Mouse (Mus musculus): ENCODE results near the gene Slco3a1. TPM values are rescaled to one million over a fixed set of nuclear protein-coding genes. Genes with fewer than 3 reads are reported as not detected.

Slco3a1 gene
- polyA plus RNA-seq, 1 experiment from 2014 or later, result 21.8 TPM

- peaks cover 19% of the 10 kb centered on the region for H3K4me1 ChIP-seq (replicated peaks)
- no peak for ATAC-seq (ENCODE audit: low FRiP score, low read depth)
- 65% methylated on average over 6 of the region's 6 CpGs for WGBS
- H3K4me2 ChIP-seq, result no peak overlapping the region
- no peaks in the 10 kb centered on the region for H3K36me3 ChIP-seq
- no peak overlapping the region for H3K27ac ChIP-seq (replicated peaks)
- no peak overlapping the region for H3K9ac ChIP-seq
- H3K9me3 ChIP-seq, result no peaks in the 10 kb centered on the region
- H3K4me3 ChIP-seq, result no peak overlapping the region
- H3K27me3 ChIP-seq, result 0 out of 2 replicates have a peak, but pooled peaks cover 3% of the 10 kb centered on the region
These were observed 182.4 kb downstream of the Slco3a1 start for GRCm38 (mm10) chr7:74372141-74372582.

- H3K9ac ChIP-seq, result no peak overlapping the region
- no peak for ATAC-seq (ENCODE audit: low FRiP score, low read depth)
These were observed 182.9 kb downstream of the Slco3a1 start for GRCm38 (mm10) chr7:74371656-74372055.

GRCm38 (mm10) chr7:74371208-74371607, 183.4 kb downstream of the Slco3a1 start:
- no peak overlapping the region for H3K9ac ChIP-seq
- peaks cover 21% of the 10 kb centered on the region for H3K4me1 ChIP-seq (replicated peaks)
- 34% methylated on average over 2 of the region's 2 CpGs for WGBS
- 0 out of 2 replicates have a peak, but pooled peaks cover 3% of the 10 kb centered on the region for H3K27me3 ChIP-seq
- H3K4me3 ChIP-seq, result no peak overlapping the region
- H3K27ac ChIP-seq (replicated peaks), result no peak overlapping the region
- no peaks in the 10 kb centered on the region for H3K9me3 ChIP-seq
- no peaks in the 10 kb centered on the region for H3K36me3 ChIP-seq
- peak; percentile 52; the same call in 1 of the 2 replicates for ATAC-seq (ENCODE audit: low FRiP score, low read depth)
- no peak overlapping the region for H3K4me2 ChIP-seq

More at GRCm38 (mm10) chr7:74371656-74372055, 182.9 kb downstream of the Slco3a1 start:
- Histone ChIP-seq H3K9me3 (no peaks in the 10 kb centered on the region), H3K27me3 (0 out of 2 replicates have a peak, but pooled peaks cover 3% of the 10 kb centered on the region), H3K36me3 (no peaks in the 10 kb centered on the region), H3K4me3 (no peak overlapping the region), H3K4me2 (no peak overlapping the region), H3K4me1 (replicated peaks) (peaks cover 21% of the 10 kb centered on the region), H3K27ac (replicated peaks) (no peak overlapping the region)
- 45% methylated on average over 2 of the region's 2 CpGs for WGBS

GRCm38 (mm10) chr7:74369657-74370056, 184.9 kb downstream of the Slco3a1 start:
- Histone ChIP-seq H3K4me2 (no peak overlapping the region), H3K4me1 (replicated peaks) (peaks cover 26% of the 10 kb centered on the region), H3K27me3 (0 out of 2 replicates have a peak, but pooled peaks cover 3% of the 10 kb centered on the region), H3K4me3 (no peak overlapping the region), H3K9ac (no peak overlapping the region), H3K36me3 (no peaks in the 10 kb centered on the region), H3K9me3 (no peaks in the 10 kb centered on the region), H3K27ac (replicated peaks) (no peak overlapping the region)
- WGBS, result 71% methylated on average over 4 of the region's 4 CpGs
- no peak for ATAC-seq (ENCODE audit: low FRiP score, low read depth)

- 82% methylated on average over 11 of the region's 11 CpGs for WGBS
- Histone ChIP-seq H3K4me2 (no peak overlapping the region), H3K4me3 (no peak overlapping the region), H3K9ac (no peak overlapping the region), H3K27ac (replicated peaks) (no peak overlapping the region), H3K4me1 (replicated peaks) (peaks cover 26% of the 10 kb centered on the region), H3K27me3 (0 out of 2 replicates have a peak, but pooled peaks cover 3% of the 10 kb centered on the region), H3K9me3 (no peaks in the 10 kb centered on the region), H3K36me3 (no peaks in the 10 kb centered on the region)
- no peak for ATAC-seq (ENCODE audit: low FRiP score, low read depth)
These were observed 186.2 kb downstream of the Slco3a1 start for GRCm38 (mm10) chr7:74368256-74368980.

GRCm38 (mm10) chr7:74367350-74367749, 187.2 kb downstream of the Slco3a1 start:
- H3K9me3 ChIP-seq, result no peaks in the 10 kb centered on the region
- no peak overlapping the region for H3K9ac ChIP-seq
- H3K27ac ChIP-seq (replicated peaks), result no peak overlapping the region
- 28% methylated on average over 7 of the region's 7 CpGs for WGBS
- H3K4me1 ChIP-seq (replicated peaks), result peaks cover 26% of the 10 kb centered on the region
- no peak overlapping the region for H3K4me3 ChIP-seq
- H3K27me3 ChIP-seq, result no peaks in the 10 kb centered on the region
- H3K4me2 ChIP-seq, result no peak overlapping the region
- 0 out of 2 replicates have a peak, but pooled peaks have one; percentile 16 for ATAC-seq (ENCODE audit: low FRiP score, low read depth)
- H3K36me3 ChIP-seq, result no peaks in the 10 kb centered on the region

GRCm38 (mm10) chr7:74365623-74366022, 189.0 kb downstream of the Slco3a1 start:
- Histone ChIP-seq H3K4me3 (no peak overlapping the region), H3K9ac (no peak overlapping the region), H3K27ac (replicated peaks) (no peak overlapping the region), H3K36me3 (no peaks in the 10 kb centered on the region), H3K4me2 (no peak overlapping the region), H3K4me1 (replicated peaks) (peaks cover 17% of the 10 kb centered on the region), H3K9me3 (no peaks in the 10 kb centered on the region), H3K27me3 (no peaks in the 10 kb centered on the region)
- WGBS, result 13% methylated on average over 4 of the region's 4 CpGs
- no peak for ATAC-seq (ENCODE audit: low FRiP score, low read depth)

- H3K4me3 ChIP-seq, result no peak overlapping the region
- no peak overlapping the region for H3K27ac ChIP-seq (replicated peaks)
- no peak overlapping the region for H3K4me2 ChIP-seq
- H3K4me1 ChIP-seq (replicated peaks), result peaks cover 17% of the 10 kb centered on the region
- no peaks in the 10 kb centered on the region for H3K36me3 ChIP-seq
- no peak overlapping the region for H3K9ac ChIP-seq
- no peaks in the 10 kb centered on the region for H3K27me3 ChIP-seq
- H3K9me3 ChIP-seq, result no peaks in the 10 kb centered on the region
- WGBS, result 85% methylated on average over 3 of the region's 3 CpGs
- no peak for ATAC-seq (ENCODE audit: low FRiP score, low read depth)
These were observed 189.6 kb downstream of the Slco3a1 start for GRCm38 (mm10) chr7:74364956-74365355.

GRCm38 (mm10) chr7:74363440-74363839, 191.1 kb downstream of the Slco3a1 start:
- H3K9me3 ChIP-seq, result no peaks in the 10 kb centered on the region

GRCm38 (mm10) chr7:74361677-74362076, 192.9 kb downstream of the Slco3a1 start:
- H3K27me3 ChIP-seq, result no peaks in the 10 kb centered on the region

More at GRCm38 (mm10) chr7:74363440-74363839, 191.1 kb downstream of the Slco3a1 start:
- no peak overlapping the region for H3K4me3 ChIP-seq
- H3K9ac ChIP-seq, result no peak overlapping the region
- WGBS, result 77% methylated on average over 2 of the region's 2 CpGs
- H3K27ac ChIP-seq (replicated peaks), result no peak overlapping the region
- H3K27me3 ChIP-seq, result no peaks in the 10 kb centered on the region
- H3K4me2 ChIP-seq, result no peak overlapping the region
- no peaks in the 10 kb centered on the region for H3K36me3 ChIP-seq
- no peak for ATAC-seq (ENCODE audit: low FRiP score, low read depth)
- H3K4me1 ChIP-seq (replicated peaks), result peaks cover 17% of the 10 kb centered on the region

GRCm38 (mm10) chr7:74357027-74357426, 197.6 kb downstream of the Slco3a1 start:
- H3K36me3 ChIP-seq, result no peaks in the 10 kb centered on the region
- H3K9me3 ChIP-seq, result no peaks in the 10 kb centered on the region
- no peak overlapping the region for H3K4me3 ChIP-seq
- no peak overlapping the region for H3K4me2 ChIP-seq
- H3K27me3 ChIP-seq, result no peaks in the 10 kb centered on the region
- no peak overlapping the region for H3K27ac ChIP-seq (replicated peaks)
- ATAC-seq (ENCODE audit: low FRiP score, low read depth), result no peak
- peaks cover 23% of the 10 kb centered on the region for H3K4me1 ChIP-seq (replicated peaks)
- H3K9ac ChIP-seq, result no peak overlapping the region

More at GRCm38 (mm10) chr7:74361677-74362076, 192.9 kb downstream of the Slco3a1 start:
- no peak overlapping the region for H3K9ac ChIP-seq
- no peaks in the 10 kb centered on the region for H3K36me3 ChIP-seq
- ATAC-seq (ENCODE audit: low FRiP score, low read depth), result no peak
- no peak overlapping the region for H3K4me2 ChIP-seq
- 72% methylated on average over 2 of the region's 2 CpGs for WGBS
- no peak overlapping the region for H3K4me3 ChIP-seq
- H3K9me3 ChIP-seq, result no peaks in the 10 kb centered on the region
- peaks cover 5% of the 10 kb centered on the region for H3K4me1 ChIP-seq (replicated peaks)
- no peak overlapping the region for H3K27ac ChIP-seq (replicated peaks)

- Histone ChIP-seq H3K36me3 (no peaks in the 10 kb centered on the region), H3K4me2 (no peak overlapping the region), H3K4me3 (no peak overlapping the region), H3K9ac (0 out of 2 replicates have a peak overlapping the region, but pooled peaks have one; percentile 10), H3K27me3 (no peaks in the 10 kb centered on the region), H3K27ac (replicated peaks) (peak overlapping the region; percentile 79), H3K4me1 (replicated peaks) (peaks cover 23% of the 10 kb centered on the region), H3K9me3 (no peaks in the 10 kb centered on the region)
- 57% methylated on average over 8 of the region's 8 CpGs for WGBS
- ATAC-seq (ENCODE audit: low FRiP score, low read depth), result peak; percentile 62
These were observed 199.9 kb downstream of the Slco3a1 start for GRCm38 (mm10) chr7:74354527-74355256.

All from hindbrain, embryonic 15.5 days (tissue).